Mouse (Mus musculus) testis, postnatal 14 days (tissue): ENCODE measurements at regions not wholly inside any gene's neighbourhood (a gene's known extent, or its start where the extent isn't known, plus 50 kb on each side); places are given as distances from the start of the nearest gene placed in this dataset.

ENCODE experiments used
- DNase-seq: peaks from one replicate; pipeline ENCODE4 v3.0.0; 2021; ENCODE audit warnings: low spot score

- no peak for DNase-seq
Measured at GRCm38 (mm10) chr5:106320039-106320438, 137.9 kb downstream of the Barhl2 start.

GRCm38 (mm10) chr5:106318246-106318645, 139.7 kb downstream of the Barhl2 start:
- no peak for DNase-seq

GRCm38 (mm10) chr5:106313874-106314273, 144.1 kb downstream of the Barhl2 start:
- DNase-seq = no peak

GRCm38 (mm10) chr5:106301372-106301771, 156.6 kb downstream of the Barhl2 start:
- no peak for DNase-seq

GRCm38 (mm10) chr5:106296721-106297120, 161.2 kb downstream of the Barhl2 start:
- no peak for DNase-seq

GRCm38 (mm10) chr5:106295993-106296392, 162.0 kb downstream of the Barhl2 start:
- no peak for DNase-seq

GRCm38 (mm10) chr5:106295538-106295937, 162.4 kb downstream of the Barhl2 start:
- DNase-seq = no peak

- no peak for DNase-seq
Measured at GRCm38 (mm10) chr5:106292387-106293229, 165.4 kb downstream of the Barhl2 start.

- DNase-seq = peak; percentile 25
Measured at GRCm38 (mm10) chr5:106285152-106285551, 172.8 kb downstream of the Barhl2 start.

- DNase-seq = no peak
Measured at GRCm38 (mm10) chr5:106284731-106285130, 173.2 kb downstream of the Barhl2 start.

GRCm38 (mm10) chr5:106282646-106283045, 175.3 kb downstream of the Barhl2 start:
- DNase-seq = no peak

GRCm38 (mm10) chr5:106277786-106278185, 180.2 kb downstream of the Barhl2 start:
- DNase-seq = no peak

- DNase-seq = no peak
Measured at GRCm38 (mm10) chr5:106277231-106277630, 180.7 kb downstream of the Barhl2 start.

GRCm38 (mm10) chr5:106276186-106276585, 181.8 kb downstream of the Barhl2 start:
- no peak for DNase-seq

- DNase-seq = peak; percentile 48
Measured at GRCm38 (mm10) chr5:106274617-106275016, 183.3 kb downstream of the Barhl2 start.

- no peak for DNase-seq
Measured at GRCm38 (mm10) chr5:106264536-106264935, 193.4 kb downstream of the Barhl2 start.

- no peak for DNase-seq
Measured at GRCm38 (mm10) chr5:106257179-106257578, 200.8 kb downstream of the Barhl2 start.

GRCm38 (mm10) chr5:106229154-106229553, 228.8 kb downstream of the Barhl2 start:
- DNase-seq = no peak

- DNase-seq = no peak
Measured at GRCm38 (mm10) chr5:106224141-106224540, 233.8 kb downstream of the Barhl2 start.

- no peak for DNase-seq
Measured at GRCm38 (mm10) chr5:106209543-106209942, 248.4 kb downstream of the Barhl2 start.

- no peak for DNase-seq
Measured at GRCm38 (mm10) chr5:106207706-106208105, 250.3 kb downstream of the Barhl2 start.

- DNase-seq = no peak
Measured at GRCm38 (mm10) chr5:106205724-106206123, 252.2 kb downstream of the Barhl2 start.

- no peak for DNase-seq
Measured at GRCm38 (mm10) chr5:106200631-106201030, 257.3 kb downstream of the Barhl2 start.

- no peak for DNase-seq
Measured at GRCm38 (mm10) chr5:106199061-106199460, 258.9 kb downstream of the Barhl2 start.
